Mouse (Mus musculus) kidney, adult 9 months (tissue): ENCODE data around the gene Gm29776.

ENCODE experiments used
- DNase-seq: peaks from one replicate; pipeline ENCODE4 v3.0.0; 2022

Gm29776 gene

GRCm38 (mm10) chr14:54647900-54648299 is 50.7 kb downstream of the Gm29776 start:
- DNase-seq: no peak

GRCm38 (mm10) chr14:54646898-54647636 is 51.6 kb downstream of the Gm29776 start:
- no peak for DNase-seq

- no peak for DNase-seq
Observed at GRCm38 (mm10) chr14:54646455-54646854, 52.2 kb downstream of the Gm29776 start.

- DNase-seq: no peak
Observed at GRCm38 (mm10) chr14:54644294-54644693, 54.3 kb downstream of the Gm29776 start.

- no peak for DNase-seq
Observed at GRCm38 (mm10) chr14:54643011-54643410, 55.6 kb downstream of the Gm29776 start.
